Mouse (Mus musculus): ENCODE measurements around the gene Tmem106c. TPM values are rescaled to one million over a fixed set of nuclear protein-coding genes. Genes with fewer than 3 reads are reported as not detected.

Tmem106c gene
- total RNA-seq, 2 experiments from 2014 or later = 33.0 to 36.5 TPM

DNA sequence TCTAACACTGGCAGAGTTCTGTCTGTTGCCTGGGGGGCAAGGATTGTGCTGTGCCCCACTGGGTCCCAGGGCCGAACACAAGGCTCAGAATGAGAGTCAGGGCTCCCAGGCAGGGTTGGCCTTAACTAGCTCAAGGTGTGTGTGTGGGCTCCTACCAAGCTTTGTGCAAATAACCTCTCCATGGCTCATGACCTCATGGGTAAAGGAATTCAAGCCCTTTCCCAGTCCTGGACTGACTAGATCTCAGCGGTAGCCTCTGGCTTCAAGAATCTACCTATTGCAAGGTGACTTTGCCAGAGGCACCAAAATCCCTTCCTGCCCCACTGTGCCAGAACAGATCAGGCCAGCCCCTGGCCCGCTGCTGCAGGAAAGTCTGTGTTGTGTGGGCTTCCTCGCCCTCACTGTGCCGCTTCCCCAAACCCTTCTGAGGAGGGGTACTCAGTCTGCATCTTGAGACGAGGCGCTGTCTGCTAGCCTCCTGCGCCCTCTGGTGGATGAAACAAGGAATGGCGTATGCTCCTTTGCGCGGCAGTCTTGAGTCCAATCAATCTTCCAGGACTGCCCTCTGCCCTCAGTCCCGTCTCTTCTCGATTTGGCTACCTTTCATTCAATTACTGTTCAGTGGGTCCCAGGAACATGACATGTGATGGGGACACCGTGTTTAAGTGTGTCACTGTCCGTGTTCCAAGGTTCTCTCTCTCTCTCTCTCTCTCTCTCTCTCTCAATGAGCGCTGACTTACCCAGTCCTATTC lies 11.7 kb upstream of the Tmem106c start:
- peak in 1 of 2 experiments; percentile 75 for DNase-seq (ENCODE audit: low spot score in 2 of 2)

DNA sequence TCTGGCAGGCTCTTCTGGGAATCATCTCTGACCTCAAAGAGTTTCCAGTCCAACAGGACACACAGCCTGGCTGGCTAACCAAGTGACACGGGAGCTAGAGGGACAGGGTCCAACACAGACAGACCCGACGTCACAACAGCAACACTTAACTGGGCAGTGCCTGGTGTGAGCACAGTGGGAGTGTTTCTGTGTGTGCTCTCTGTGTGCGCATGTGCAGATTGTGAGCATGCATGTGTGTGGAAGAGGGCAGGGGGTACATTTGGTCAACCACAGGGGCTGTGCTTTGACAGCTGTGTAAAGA lies 11.2 kb upstream of the Tmem106c start:
- no peak for DNase-seq (ENCODE audit: low spot score in 2 of 2)

DNA sequence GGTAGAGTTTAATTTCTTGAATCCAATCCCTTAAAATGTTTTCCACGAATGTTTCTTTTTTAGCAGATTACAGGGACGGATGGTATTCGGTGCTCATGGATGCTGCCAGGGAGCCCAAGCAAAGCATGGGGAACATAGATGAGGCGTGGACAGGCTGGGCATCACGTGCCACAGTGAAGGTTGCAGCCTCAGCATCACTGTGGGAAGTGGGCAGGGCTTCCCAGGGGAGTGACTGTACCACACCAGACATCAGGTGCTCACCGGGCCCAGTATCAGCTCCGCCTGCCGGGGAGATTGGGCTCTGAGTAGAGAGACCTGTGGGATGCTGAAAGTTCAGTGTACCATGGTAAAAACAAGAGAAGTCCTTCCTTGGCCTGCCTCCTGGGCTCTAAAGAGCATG lies 9.3 kb upstream of the Tmem106c start:
- DNase-seq (ENCODE audit: low spot score in 2 of 2) = no peak

GRCm38 (mm10) chr15:97955286-97955685 lies 8.7 kb upstream of the Tmem106c start:
- no peak for DNase-seq (ENCODE audit: low spot score in 2 of 2)

GRCm38 (mm10) chr15:97955742-97956141 lies 8.3 kb upstream of the Tmem106c start:
- no peak for DNase-seq (ENCODE audit: low spot score in 2 of 2)

- DNase-seq (ENCODE audit: low spot score in 2 of 2) = no peak
Measured at GRCm38 (mm10) chr15:97956416-97956815, 7.6 kb upstream of the Tmem106c start.

GRCm38 (mm10) chr15:97963329-97963988 lies 541 bp upstream of the Tmem106c start:
- peak in 1 of 2 experiments; percentile 15 for DNase-seq (ENCODE audit: low spot score in 2 of 2)

GRCm38 (mm10) chr15:97964836-97965187 lies 812 bp downstream of the Tmem106c start:
- DNase-seq (ENCODE audit: low spot score in 2 of 2) = no peak

DNA sequence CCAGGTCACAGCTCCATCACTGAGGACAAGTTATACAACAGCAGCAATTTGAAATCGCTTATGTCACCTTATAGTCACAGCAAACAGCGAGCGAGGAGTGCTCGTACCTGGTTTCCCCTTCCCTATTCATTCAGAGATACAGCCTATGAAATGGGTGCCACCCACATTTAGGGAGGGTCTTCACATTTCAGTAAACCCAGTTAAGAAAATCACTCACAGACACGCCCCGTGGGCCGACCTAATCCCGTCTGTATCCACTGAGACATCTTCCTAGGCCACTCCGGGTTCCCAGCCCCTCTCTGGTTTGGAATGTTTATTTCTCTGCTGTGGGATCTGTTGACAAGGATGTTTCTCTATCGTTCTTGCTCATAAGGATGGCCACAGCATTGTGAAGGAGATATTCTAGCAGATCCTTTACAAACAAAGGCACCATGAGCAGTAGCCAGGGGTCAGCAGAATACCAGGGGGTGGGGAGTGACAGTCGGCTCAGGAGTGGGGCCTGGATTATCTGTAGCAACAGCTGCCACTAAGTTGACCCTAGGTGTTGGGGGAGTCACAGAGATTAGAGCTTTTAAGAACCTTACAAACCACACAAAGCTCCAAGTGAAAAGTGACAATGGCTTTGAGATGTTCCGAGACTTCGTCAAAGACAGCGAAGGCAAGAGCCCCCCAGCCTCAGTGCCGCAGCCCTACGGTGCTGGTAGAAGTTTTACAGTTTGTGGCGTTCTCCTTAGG lies 1.5 kb downstream of the Tmem106c start:
- peak in 1 of 2 experiments; percentile 17 for DNase-seq (ENCODE audit: low spot score in 2 of 2)

- peak in 1 of 2 experiments; percentile 28 for DNase-seq (ENCODE audit: low spot score in 2 of 2)
Measured at GRCm38 (mm10) chr15:97970299-97970698, 6.3 kb downstream of the Tmem106c start.

GRCm38 (mm10) chr15:97972580-97972979 lies 8.6 kb downstream of the Tmem106c start:
- DNase-seq (ENCODE audit: low spot score in 2 of 2) = no peak

DNA sequence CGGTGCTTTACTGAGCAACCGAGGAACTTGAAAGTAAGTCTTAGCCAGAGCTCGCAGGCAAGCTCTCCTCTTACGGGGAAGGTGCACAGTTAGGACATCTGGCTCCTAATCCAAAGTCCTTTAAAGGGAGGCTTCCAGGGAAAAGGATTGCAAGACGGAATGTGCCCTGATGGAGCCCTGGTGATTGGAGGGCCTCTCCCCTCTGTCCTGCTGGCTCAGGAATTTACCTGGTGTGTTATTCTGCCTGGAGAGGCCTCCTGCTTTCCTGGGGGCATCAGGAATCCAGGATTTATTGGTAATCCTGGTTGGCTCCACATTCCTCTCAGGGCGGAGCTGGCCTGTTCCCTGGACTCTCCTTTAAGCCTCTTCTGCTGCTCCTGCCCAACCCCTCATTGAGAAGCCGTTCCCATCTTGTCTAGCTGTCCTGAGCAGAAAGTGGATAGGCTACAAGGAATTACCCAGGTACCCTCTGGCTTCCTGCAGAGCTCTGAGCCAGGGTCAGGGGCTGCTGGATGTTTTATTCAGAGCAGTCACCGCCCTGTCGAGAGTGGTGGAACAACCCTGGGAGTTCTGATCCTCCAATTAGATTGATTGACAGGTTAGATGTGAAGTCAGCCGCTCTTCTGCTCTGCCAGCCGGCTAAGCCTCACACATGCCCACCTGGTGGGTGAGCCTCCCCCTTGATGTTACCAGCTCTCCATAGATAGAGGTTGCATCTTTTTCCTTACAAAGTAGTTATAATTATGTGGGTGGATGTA lies 9.4 kb downstream of the Tmem106c start:
- DNase-seq (ENCODE audit: low spot score in 2 of 2) = no peak

- no peak for DNase-seq (ENCODE audit: low spot score in 2 of 2)
Measured at GRCm38 (mm10) chr15:97981560-97981959, 17.6 kb downstream of the Tmem106c start.

GRCm38 (mm10) chr15:97989544-97989943 lies 25.5 kb downstream of the Tmem106c start:
- no peak for DNase-seq (ENCODE audit: low spot score in 2 of 2)

GRCm38 (mm10) chr15:97990124-97990523 lies 26.1 kb downstream of the Tmem106c start:
- no peak for DNase-seq (ENCODE audit: low spot score in 2 of 2)

DNA sequence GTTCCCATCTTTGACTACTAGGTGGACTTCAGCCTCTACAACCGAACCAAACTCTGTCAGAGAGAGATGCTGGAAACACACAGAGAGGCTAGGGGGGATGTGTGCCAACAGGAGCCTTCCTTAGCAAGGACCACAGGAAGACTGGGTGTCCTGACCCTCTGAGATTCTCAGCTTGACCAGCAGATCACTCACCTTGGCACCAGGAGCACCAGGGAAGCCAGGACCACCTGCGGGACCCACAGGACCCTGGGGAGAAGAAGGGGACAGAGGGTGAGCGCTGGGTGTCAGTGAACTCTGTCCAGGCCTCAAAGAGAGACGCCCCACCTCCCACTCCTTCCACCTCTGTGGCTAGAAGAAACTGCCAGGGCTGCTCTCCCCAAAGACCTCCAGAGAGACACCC lies 26.7 kb downstream of the Tmem106c start:
- no peak for DNase-seq (ENCODE audit: low spot score in 2 of 2)

- no peak for DNase-seq (ENCODE audit: low spot score in 2 of 2)
Measured at GRCm38 (mm10) chr15:97991285-97991895, 27.4 kb downstream of the Tmem106c start.

DNA sequence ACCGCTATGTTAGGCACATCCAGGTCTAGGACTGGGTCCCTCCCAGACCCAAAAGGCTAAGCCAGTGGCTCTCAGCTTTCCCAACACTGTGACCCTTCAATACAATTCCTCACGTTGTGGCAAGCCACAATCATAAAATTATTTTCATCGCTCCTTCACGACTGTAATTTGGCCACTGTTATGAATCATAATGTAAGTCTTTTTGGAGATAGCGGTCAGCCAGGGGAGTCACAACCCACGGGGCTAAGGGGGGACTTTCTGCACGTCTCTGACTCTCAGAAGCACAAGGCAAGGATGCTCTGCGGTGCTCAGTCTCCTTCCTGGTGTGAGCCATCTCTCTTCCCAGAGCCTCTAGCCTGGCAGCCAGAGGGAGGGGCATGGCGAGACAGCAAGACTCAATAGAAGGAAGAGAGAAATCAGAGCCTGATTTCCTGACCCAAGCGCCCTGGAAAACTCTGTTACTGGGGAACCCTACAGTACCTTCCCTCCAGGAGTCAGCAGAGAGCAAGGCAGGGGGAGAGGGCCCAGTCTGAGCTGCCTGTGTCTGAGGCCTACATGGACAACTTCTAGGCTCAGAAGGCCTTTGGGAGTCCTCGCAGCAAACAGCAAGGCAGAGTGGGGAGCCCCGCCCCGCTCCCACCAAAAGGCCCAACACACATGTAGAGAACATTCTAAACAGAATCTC lies 28.2 kb downstream of the Tmem106c start:
- no peak for DNase-seq (ENCODE audit: low spot score in 2 of 2)

DNA sequence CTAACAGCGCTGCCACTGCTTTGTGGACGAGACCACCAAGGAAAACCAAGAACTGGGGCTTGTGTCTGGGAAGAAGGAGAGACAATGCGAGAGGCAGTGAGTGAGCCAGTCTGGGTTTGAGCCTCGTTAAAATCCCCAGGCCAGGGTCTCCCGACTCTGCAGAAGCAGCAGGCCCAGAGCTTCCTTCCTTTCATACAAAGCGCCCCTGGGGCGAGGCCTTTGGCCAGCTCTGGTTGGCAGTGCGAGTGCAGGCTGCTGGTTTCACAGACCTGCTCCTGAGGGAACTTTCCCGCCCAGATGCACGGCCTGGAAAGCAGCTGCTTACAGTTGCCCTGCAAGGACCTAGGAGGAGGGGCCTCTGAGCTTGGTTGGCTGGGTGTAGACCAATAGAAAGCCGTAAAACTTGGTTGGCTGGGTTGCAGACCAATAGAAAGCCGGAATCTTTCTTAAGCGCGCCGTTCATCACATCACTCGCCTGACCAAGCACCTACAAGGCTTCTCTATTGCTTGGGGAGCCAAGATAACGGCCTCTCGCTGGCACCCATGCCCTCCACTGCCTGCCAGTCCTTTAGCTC lies 28.8 kb downstream of the Tmem106c start:
- DNase-seq (ENCODE audit: low spot score in 2 of 2) = peak; percentile 50 to 82

- DNase-seq (ENCODE audit: low spot score in 2 of 2) = peak in 1 of 2 experiments; percentile 17
Measured at GRCm38 (mm10) chr15:97996716-97997256, 32.8 kb downstream of the Tmem106c start.
